Comparison of ENCODE assay signal across 11 mouse cellular contexts in the genomic region with DNA sequence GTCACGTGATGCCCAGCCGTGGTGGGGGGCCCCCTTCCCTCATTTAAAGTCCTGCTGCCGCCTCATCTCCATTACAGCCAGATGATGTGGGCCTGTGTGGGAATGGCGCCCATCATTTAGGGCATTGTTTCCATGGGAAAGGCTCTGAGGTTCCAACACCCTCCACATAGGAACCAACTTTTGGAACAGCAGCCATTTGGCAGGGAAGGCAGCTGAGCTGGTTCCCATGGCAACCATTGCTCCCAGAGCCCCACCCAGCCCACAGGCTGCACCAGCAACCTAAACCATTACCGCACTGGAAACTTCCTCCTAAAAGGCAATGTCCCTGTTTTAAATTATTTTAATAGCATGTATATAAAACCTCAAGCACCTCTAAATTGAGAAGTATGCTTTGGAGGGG. TPM values are rescaled to one million over a fixed set of nuclear protein-coding genes. Genes with fewer than 3 reads are reported as not detected.
DNase-seq lines count a peak whose midpoint lies in the region; ATAC-seq and TF ChIP-seq lines count a peak whose summit lies in the region.
"Had no signal": no experiment of that assay in that cellular context is flagged by ENCODE, and none has a peak within 500 bp of the region (broad histone marks: within the 10 kb centered on the region; RNA-seq: fewer than 3 reads in every experiment).

No protein-coding gene starts in this region.

- H3K36me3 ChIP-seq in limb, embryonic 14.5 days (ENCODE audit: control insufficient read depth, insufficient read depth, low read length): 0 out of 2 replicates have a peak, but pooled peaks cover 2% of the 10 kb centered on the region

- H3K9me3 ChIP-seq in limb, embryonic 14.5 days (ENCODE audit: control insufficient read depth, low read length): no peaks in the 10 kb centered on the region

- ATAC-seq in limb, embryonic 14.5 days (ENCODE audit: low FRiP score, low read depth): peak; percentile 71
- ATAC-seq in megakaryocyte progenitor cell, adult 5-6 weeks (replicated peaks; ENCODE audit: poor library complexity): no peak

- peak overlapping the region; percentile 52; the same call in 1 of the 2 replicates for H3K27ac ChIP-seq in limb, embryonic 14.5 days (replicated peaks; ENCODE audit: low read depth, low read length)

- H3K27me3 ChIP-seq in limb, embryonic 14.5 days (ENCODE audit: control insufficient read depth, insufficient read depth, low read length): no peaks in the 10 kb centered on the region

- H3K4me1 ChIP-seq in limb, embryonic 14.5 days (ENCODE audit: control insufficient read depth, insufficient read depth, low read length): peaks cover 36% of the 10 kb centered on the region

- H3K4me2 ChIP-seq in limb, embryonic 14.5 days (replicated peaks; ENCODE audit: low read depth, low read length, severe bottlenecking): no peak overlapping the region; the same call in 1 of the 2 replicates

- H3K4me3 ChIP-seq in limb, embryonic 14.5 days (replicated peaks; ENCODE audit: low read length): no peak overlapping the region

- TF ChIP-seq POLR2A in limb, embryonic 14.5 days (IDR thresholded peaks at IDR 0.05; ENCODE audit: borderline replicate concordance, extremely low read depth, insufficient read depth, insufficient read length): no peak

- H3K9ac ChIP-seq in limb, embryonic 14.5 days (ENCODE audit: low read depth, low read length, severe bottlenecking): no peak overlapping the region

- DNase-seq in cerebellum, postnatal 10 days: peak; percentile 80 to 82
- DNase-seq in cerebellum, adult 11 months: no peak
- DNase-seq in 3T3-L1 (ENCODE audit: low read depth, low spot score): peak; percentile 42
- peak; percentile 52 to 63 for DNase-seq in frontal cortex, postnatal 14 days (ENCODE audit: low spot score in 2 of 2)
- peak; percentile 85 for DNase-seq in limb, embryonic 14.5 days (ENCODE audit: low spot score)
- no peak for DNase-seq in urinary bladder, postnatal 4 days (ENCODE audit: low spot score in 2 of 2)
- no peak for DNase-seq in spleen, postnatal 14 days (ENCODE audit: low spot score in 2 of 2)
- DNase-seq: adrenal gland, adult 8-10 months had no signal

- WGBS in limb, embryonic 14.5 days: 21% methylated on average over 5 of the region's 5 CpGs

RNA-seq across cellular contexts. Expression of a gene that starts 18.8 kb away (rescaled TPM):
- polyA plus RNA-seq in limb, embryonic 14.5 days (2012; rRNA removed): 23.3 and 30.9 TPM in 2 replicates
- polyA plus RNA-seq in limb, embryonic 14.5 days (2014; fragmentation: Nextera tagmentation; extraction: Ambion mirVana): 23.7 and 29.0 TPM in 2 replicates
- total RNA-seq in megakaryocyte progenitor cell, adult 5-6 weeks (2015): 4.7 and 5.1 TPM in 2 replicates
- 4.1 and 5.2 TPM in 2 replicates for total RNA-seq in megakaryocyte progenitor cell, adult 5-6 weeks (2017)

RNA-seq across cellular contexts. Expression of a gene that starts 32.9 kb away (rescaled TPM):
- polyA plus RNA-seq in limb, embryonic 14.5 days (2012; rRNA removed): not detected in 2 replicates
- polyA plus RNA-seq in limb, embryonic 14.5 days (2014; fragmentation: Nextera tagmentation; extraction: Ambion mirVana): not detected in 2 replicates
- total RNA-seq in megakaryocyte progenitor cell, adult 5-6 weeks (2015): not detected in 2 replicates
- not detected in 2 replicates for total RNA-seq in megakaryocyte progenitor cell, adult 5-6 weeks (2017)
- total RNA-seq: adrenal gland, adult 8-10 months had no signal
- polyA plus RNA-seq: limb, embryonic 11.5 days; stomach, embryonic 14.5 days had no signal

Comparison
In these comparisons a context has a peak if more than half of its experiments do, and no peak if none do; other contexts are left out.
1. DNase-seq: peak in cerebellum, postnatal 10 days (2 of 2), 3T3-L1 (single experiment), frontal cortex, postnatal 14 days (2 of 2) and limb, embryonic 14.5 days (single experiment); none in cerebellum, adult 11 months (single experiment), urinary bladder, postnatal 4 days (0 of 2) and spleen, postnatal 14 days (0 of 2).